Mouse (Mus musculus): ENCODE results near the gene Tbc1d10c.

DNA sequence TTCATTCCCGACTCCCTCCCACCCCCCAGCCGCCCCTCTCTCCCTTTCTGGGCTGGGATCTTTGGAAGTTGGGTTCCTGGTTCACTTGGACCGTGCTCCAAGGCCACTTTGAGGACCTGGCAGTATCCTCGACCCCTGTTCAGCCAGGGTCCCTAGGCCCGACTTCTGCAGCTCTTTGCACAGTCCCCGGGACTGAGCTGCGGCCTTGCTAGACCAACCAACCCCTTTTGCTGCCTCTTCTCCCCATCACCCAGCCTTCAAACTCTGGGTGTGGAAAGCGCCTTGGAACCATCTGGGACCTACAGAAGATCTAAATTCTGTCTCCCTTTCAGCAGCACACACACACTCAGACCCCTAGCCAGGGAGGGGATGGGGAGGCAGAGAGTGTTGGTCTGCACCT, 42.3 kb downstream of the Tbc1d10c start:
- TF ChIP-seq CTCF (IDR thresholded peaks at IDR 0.05; ENCODE audit: extremely low read depth, insufficient read depth, low read length) (no peak), POLR2A (IDR thresholded peaks at IDR 0.05; ENCODE audit: extremely low read depth, insufficient read depth, low read length) (no peak)

All from cortical plate, adult 2 months (tissue).